Mouse (Mus musculus) lung, postnatal 0 days (tissue): ENCODE measurements at regions not wholly inside any gene's neighbourhood (a gene's known extent, or its start where the extent isn't known, plus 50 kb on each side); places are given as distances from the start of the nearest gene placed in this dataset.

ENCODE experiments used
- CTCF ChIP-seq: IDR thresholded peaks from 2 replicates; pipeline ENCODE4 v1.5.1; 2016; ENCODE audit warnings: antibody characterized with exemption, mild to moderate bottlenecking
- EP300 ChIP-seq: IDR thresholded peaks from 2 replicates; pipeline ENCODE4 v1.6.1; 2016; ENCODE audit warnings: antibody characterized with exemption, mild to moderate bottlenecking, control low read depth

DNA sequence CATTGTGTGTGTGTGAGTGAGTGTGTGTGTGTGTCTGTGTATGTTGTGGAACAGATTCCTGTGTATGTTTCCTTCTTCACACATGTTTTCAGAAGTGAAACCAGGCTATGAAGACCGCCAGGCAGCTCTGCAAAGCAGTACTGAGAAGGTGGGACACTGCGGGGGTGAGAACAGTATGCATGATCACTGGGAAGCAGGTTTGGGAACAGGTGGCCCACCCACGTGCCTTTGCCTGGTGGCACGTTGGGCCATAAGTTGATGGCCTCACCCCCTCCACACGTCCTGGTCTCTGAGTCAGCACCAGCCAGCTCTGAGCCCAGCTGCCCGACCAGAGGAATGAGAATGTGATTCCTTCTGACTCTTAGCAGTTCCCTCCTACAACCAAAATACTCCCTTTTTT is 89.2 kb upstream of the Rasgrp1 start:
- TF ChIP-seq CTCF (no peak), EP300 (no peak)
